Mouse (Mus musculus) thymus, postnatal 0 days (tissue): ENCODE measurements around the gene Phka1. TPM values are rescaled to one million over a fixed set of nuclear protein-coding genes. Genes with fewer than 3 reads are reported as not detected.

Experiments used
- DNase-seq: peaks from one replicate; pipeline ENCODE4 v3.0.0-alpha.2; 2015; ENCODE audit warnings: low spot score
- polyA plus RNA-seq: library from polyadenylated mRNA; unstranded; fragments of >200 nt; fragmentation: Nextera tagmentation; extraction: Ambion mirVana; gene quantifications from 2 replicates; pipeline ENCODE4 v1.2.1, GENCODE M21; 2015

The Phka1 gene
- polyA plus RNA-seq, 1 experiment from 2014 or later, result 0.70 TPM

GRCm38 (mm10) chrX:102476784-102477183 lies 167.3 kb downstream of the Phka1 start:
- peak; percentile 38 for DNase-seq

DNA sequence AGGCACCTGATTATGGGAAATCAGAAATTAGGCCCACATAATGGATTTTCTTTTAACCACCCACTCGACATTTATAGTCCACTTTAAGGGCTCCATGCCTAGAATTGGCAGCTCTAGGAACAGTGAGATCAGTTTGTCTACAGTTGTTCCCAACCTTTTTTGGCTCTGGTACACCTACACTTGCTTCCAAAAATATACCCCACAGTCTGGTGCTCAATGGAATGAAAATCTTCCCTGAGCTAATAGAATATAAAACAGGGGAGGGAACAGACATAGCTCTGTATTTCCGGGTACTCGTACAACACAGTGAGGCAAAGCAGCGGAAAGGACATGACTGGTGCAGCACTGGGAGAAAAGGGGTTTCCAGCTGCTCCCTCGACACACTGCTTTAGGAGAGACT lies 168.5 kb downstream of the Phka1 start:
- no peak for DNase-seq

Other genes starting within 250 kb of the Phka1 start
- gene Hdac8, start 138.9 kb downstream of the Phka1 start, polyA plus RNA-seq, result 11.0 and 11.2 TPM in 2 replicates
- not detected in 2 replicates for gene Gm3880, start 42.7 kb upstream of the Phka1 start, polyA plus RNA-seq
- gene Gm9112, start 63.4 kb upstream of the Phka1 start, polyA plus RNA-seq, result not detected in 2 replicates
- 0.10 TPM in 1 of 2 replicates, not detected in the other for gene Dmrtc1b, start 63.6 kb upstream of the Phka1 start, polyA plus RNA-seq
- not detected in 2 replicates for gene Dmrtc1c1, start 158.7 kb upstream of the Phka1 start, polyA plus RNA-seq
- not detected in 2 replicates for gene Dmrtc1c2, start 210.4 kb upstream of the Phka1 start, polyA plus RNA-seq
- gene 1700031F05Rik, start 223.7 kb upstream of the Phka1 start, polyA plus RNA-seq, result not detected in 2 replicates